Mouse (Mus musculus) ovary, postnatal 36 days (tissue): ENCODE measurements around the gene Tigar.
A peak's percentile ranks its signal among the peaks of the same experiment; 100 is the strongest.

Experiments
- DNase-seq: peaks from one replicate; pipeline ENCODE4 v3.0.0; 2022; ENCODE audit warnings: low spot score, mixed read lengths

Tigar gene

DNA sequence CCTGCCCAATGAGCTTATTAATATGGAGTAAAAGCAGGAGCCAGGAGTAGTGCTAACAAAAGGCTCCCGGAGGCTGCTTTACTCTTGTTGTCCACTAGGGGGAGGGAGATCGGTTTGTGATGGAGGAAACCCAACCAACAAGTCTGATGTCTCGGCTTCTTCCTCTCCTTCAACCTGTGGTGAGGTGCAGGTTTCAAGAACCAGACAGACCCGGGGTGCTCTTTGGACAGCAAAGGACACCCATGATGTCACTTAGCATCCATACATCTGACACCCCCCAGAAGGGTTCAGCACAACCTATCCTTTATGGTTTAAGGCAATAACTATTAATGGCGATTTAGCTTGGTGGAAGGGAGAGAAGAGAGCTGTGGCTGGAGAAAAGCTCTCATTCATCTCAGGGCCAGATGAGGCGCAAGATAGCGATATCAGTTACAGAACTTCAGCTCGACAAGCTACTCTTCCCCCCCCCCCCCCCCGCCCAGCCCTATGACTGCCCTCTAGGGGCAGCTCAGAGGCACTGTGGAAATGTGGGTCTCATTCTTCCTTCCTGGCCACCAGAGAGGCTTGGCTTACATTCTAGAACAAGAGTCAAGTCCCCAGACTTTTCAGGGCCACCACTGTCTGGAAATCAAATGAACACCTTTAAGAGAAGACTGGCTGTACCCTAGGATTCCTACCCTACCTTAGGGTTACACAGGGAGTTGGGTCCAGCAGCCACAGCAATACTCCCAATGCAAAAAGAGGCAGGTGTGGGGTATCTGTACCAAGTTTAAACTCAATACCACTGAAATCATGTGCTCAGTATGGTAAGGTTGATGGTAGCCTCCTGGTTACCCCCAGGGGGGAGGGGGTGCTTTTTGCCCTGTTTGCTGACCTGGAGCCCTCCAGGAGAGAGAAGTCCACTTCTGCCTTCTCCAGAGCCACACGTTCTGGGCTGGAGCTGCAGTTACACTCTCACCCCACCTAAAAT, 33.1 kb upstream of the Tigar start:
- DNase-seq: no peak

DNA sequence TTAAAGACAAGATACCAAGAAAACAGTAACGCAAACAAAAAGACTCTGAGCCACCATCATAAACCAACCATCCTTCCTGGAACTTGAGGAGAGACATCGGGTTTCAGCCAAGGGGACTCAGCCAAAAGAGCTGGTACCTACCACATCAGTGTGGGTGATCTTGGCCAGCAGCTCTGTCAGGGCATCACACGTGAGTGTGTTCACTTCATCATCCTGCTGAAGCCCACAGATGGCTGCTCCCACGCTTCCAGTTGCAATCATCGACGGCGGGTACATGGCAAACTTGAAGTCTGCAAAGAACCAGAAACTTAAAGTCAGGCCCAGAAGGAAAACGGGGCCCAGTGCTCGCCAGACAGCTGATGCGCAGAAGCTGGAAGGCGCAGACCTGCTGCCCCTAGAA, 29.6 kb upstream of the Tigar start:
- no peak for DNase-seq

DNA sequence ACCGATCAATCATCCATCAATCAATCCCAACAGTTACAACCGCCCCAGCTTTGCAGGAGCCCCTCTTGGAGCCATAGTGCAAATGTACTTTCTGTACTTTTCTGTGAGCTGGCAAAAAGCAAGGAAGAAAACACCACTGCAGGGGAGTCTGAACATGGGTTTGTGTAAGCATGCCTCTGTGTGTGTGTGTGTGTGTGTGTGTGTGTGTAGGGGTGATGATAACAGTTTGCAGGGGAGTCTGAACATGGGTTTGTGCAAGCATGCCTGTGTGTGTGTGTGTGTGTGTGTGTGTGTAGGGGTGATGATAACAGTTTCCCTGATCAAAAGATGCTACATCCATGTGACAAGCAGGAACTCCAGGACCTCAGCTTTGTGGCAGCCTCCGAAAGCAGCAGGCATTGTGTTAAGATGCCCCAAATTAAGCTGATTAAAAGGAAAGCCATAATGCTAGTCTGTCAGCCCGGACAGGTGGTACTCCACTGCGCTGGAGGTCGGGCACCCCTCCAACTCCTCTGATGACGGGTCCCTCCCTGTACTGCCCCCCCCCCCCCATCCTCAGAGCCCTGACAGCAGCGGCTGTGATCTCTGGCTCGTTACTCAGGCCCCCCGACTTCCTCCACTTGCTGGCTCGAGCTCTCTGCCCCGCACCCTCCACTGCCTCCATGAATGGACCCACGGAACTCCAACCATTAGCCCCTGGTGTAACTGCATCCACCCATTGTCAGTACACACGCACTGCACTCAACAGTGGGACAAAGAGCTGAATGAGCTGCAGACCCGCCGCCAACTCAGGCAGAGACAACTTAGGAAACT, 24.3 kb upstream of the Tigar start:
- no peak for DNase-seq

DNA sequence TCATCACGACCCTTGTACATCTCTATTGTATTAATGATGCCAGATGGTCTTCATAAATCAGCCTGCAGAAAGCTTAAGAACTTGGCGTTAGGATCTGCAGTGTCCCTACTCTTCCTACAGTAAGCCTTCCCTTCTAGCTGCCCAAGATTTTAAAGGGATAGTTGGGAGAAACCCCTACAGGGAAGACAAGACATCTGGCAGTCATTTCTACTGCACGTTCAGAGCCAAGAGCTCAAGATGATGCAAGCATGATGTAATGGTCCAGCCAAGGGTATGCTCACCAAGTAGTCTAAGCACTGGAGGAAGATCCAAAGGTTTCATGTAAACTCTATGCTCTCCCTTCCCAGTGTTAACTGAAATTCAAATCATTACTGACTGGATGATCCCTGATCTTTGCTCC, 23.4 kb upstream of the Tigar start:
- DNase-seq: no peak

DNA sequence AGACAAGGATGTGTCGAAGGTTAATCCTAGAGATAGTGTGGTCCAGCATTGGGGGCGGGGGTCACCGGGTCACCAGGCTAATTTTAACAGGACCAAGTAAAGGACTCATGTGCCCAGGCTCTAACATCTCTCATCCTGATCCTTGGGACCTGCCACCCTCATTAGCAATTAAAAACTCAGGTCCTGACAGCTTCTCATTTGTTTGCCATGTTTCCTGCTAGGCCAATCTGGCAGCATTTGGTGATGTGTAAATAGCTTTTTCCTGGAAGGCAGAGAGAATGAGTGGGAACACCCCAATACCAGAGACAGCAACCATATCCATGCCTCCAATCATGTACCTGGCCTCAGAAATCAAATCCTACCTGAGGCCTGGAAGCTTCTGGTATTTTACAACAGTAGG, 22.6 kb upstream of the Tigar start:
- DNase-seq: no peak

DNA sequence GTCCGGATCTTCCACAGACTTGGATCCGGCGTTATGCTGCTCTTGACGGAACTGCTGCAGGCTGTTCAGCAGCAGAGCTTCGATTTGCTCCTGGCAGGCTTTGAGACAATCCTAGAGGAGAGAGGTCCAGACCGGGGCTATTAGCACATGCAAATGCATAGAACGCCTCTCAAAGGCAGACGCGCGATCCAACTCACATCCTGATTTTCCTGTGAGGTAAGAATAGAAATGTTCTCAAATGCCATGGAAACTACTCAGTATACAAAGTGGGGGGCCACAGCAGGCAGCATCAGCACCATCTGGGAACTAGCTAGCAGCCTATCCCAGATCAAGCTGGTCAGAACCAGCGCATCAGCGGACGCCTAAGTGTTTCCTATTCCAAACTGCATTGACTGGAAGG, 21.0 kb upstream of the Tigar start:
- no peak for DNase-seq

DNA sequence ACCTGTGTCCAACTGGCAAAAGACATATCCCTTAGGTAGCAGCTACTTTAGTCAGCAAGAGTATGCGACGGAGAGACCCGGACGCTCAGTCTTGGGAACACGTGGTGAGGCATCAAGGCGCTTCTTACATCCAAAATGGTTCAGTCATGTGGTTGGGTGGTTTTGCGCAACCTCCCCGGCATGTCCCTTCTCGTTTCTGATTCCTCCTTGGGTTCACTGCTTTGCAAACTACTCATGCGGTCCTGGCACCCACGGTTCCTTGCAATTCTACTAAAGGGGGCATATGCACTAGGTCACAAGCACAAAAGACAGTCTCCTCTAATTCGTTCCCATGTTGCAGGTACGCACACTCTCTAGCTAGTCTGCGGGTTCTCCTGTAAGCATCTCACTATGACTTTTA, 20.3 kb upstream of the Tigar start:
- no peak for DNase-seq

DNA sequence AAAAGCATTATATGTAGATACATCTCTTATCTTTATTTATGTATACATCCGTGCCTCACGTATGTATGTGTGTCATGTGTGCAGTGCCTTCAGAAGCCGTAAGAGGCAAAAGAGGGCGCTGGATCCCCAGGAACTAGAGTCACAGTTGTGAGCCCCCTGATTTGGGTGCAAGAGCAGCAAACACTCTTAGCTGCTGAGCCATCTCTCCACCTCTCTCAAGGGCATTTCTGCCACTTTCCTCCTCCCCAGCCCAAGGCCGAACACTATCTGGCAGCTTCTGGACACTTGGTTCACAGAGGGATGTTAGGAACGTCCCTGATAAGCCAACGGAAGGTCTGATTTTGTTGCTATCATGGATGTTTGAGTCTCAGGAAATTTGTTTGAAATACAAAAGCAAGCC, 14.1 kb upstream of the Tigar start:
- no peak for DNase-seq

DNA sequence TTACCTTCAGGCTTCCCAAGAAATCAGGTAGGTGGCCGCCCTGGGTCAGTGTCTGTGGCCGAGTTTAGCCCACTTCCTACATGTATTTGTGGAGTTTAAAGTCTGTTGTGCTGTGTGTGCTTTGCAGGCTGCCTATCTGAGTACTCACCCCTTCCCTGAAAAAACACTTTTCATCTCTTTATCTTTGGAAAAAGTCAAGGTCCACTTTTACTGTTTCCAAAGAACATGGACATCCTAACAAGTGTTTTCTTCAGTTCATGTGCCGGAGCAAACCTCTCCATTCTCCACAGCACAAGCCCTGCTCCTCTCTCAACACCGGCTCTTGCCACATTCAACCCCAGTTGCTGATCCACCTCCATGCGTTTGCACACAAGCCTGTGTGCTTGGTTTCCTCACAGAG, 13.6 kb upstream of the Tigar start:
- no peak for DNase-seq

DNA sequence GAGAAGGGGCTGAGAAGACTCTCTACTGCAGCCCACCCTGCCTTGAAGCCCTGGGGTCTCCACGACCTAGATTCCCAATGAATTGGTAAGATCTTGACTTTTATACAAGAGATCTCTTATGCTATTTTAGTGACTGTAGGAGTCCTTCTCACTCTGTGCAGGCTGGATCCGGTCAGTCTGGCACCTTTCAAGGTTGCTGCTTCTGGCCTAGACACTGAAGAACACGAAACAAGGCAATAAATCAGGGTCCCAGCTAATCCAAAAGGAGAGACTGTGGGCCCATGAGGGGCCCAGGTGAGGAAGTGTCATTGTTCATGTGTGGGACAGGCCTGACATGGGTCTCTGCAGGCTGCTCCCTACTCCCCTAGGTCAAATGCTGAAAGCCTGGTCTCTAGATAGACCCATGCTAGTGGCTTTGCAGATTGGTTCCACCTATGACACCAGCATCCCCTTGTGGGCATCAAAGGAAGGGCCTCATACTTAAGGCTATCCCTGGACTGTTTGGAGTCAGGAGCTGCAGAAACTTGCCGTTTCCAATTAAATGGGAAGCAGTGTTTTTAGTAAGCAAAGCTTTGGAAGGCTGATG, 13.0 kb upstream of the Tigar start:
- DNase-seq: peak; percentile 35

DNA sequence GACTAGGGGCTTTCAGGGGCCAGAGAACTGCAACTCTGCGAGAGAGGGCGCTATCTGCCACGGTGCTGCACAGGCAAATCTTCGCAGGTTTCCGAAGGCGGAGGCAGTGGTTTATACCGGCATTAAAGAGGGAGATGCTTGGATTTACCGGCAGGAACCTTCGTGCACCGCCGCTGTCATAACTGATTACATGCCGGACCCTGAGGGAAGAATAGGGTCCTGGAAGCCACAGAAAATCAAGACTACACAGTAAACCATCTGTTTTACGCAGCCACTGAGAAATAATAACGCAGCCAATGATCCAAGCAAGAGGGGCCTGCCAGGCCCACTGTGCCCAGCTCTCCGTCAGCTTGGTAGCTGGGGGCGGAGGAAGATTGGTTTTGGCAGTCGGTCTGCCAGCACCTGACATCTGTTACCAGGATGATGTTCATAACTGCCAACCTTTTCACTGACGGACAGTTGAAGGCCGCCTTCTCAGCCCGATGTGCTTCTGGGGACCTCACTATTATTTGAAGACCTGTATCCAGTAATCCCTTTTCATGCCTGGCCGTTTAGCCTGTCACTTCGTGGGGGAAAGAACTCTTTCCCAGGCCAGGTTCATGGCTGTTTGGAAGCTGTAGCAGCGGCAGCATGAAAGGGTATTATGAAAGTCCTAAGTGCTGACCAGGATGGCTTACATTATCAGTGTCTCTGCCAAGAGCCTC, 5.5 kb upstream of the Tigar start:
- DNase-seq: no peak

DNA sequence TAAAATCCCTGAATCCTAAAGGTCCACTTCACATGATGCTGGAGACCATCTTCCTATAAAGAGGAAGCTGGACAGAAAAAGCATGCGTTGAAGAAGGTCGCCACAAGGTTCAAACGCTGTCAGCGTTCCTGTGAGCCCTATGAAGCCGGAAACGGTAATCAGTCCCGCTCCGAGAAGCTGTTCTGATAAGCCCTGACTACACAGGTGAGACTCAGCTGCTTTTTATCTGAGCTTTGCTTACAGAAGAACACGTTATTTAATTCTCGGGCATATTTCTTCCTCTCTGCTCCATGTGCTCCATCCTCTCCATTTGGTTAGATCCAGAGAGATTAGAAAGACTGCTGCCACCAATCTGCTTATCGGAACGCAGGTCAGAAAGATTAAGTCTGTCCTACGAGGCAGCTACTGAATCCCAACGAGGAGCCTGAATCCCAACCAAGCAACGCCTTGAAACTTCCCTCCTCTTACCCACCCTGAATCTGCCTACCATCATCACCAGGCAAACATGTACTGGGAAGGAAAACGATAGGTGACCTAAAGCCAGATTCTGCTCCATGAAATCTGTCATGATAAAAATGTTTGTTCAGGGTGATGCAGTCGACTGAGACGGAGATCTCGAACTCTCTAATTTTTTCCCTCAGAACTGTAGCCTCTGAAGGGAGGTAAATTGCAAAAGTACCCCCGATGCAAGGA, 843 bp downstream of the Tigar start:
- DNase-seq: no peak

DNA sequence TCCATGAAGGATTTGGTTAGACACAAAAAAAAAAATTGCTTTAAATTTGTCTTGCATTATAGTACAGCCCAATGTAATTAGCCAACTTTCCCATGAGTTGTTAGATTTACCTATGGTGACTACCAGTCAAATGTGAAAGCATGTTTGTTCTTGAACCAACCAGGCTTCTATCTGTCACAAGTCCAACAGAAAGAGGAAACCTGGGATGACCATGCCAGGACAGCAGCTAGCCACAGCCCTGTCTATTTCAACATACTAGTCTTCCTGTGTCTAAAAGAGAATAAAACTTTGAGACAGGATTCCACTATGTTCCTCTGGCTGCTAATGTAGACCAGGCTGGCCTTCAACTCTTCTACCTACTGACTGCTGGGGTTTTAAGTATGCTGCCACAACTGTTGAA, 1.9 kb downstream of the Tigar start:
- DNase-seq: no peak

DNA sequence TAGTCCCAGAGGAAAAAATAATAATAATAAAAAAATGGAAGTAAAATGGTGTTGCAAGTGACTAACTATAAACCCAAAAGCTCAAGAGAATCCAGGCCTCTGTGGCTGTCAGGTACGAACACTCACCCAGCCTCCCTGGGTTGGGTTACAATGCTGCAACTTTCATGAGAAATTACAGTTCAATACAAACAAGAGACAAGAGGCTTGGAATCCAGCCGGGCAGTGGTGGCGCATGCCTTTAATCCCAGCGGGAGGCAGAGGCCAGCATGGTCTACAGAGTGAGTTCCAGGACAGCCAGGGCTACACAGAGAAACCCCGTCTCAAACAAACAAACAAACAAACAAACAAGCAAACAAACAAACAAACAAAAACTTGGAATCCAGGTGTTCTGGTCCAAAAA, 2.6 kb downstream of the Tigar start:
- no peak for DNase-seq

DNA sequence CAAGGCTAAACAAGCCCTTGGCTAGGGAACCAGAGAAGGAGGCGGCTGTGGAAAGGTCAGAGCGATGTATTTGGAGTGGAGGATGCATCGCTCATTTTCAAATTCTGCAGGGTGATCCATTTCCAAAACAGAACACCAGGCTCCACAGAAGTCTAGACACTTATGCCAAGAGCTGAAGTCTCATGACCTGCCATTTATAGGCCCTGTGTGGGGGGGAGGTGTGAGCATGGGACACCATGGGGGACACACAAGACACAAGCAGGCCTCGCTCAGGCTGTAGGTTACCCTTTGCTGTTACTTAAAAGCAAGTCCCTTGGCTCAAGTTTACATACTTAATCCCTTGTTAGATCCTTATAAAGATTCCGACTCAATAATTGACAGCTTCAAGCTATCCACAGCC, 3.2 kb downstream of the Tigar start:
- DNase-seq: no peak

DNA sequence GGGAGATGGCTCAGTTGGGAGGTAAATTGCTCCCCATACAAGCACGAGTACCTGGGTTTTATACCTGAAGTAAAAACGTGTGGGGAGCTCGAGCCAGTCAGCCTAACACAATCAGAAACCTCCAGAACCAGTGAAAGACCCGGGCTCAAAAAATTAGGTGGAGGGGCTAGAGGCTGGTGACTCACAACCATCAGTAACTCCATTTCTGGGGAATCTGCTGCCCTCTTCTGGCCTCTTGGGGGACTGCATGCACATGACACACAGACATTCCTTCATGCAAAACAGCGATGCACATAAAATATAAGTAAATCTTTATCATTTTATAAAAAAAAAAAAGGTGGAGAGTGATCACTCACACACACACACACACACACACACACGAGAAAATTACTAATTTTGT, 4.2 kb downstream of the Tigar start:
- no peak for DNase-seq

DNA sequence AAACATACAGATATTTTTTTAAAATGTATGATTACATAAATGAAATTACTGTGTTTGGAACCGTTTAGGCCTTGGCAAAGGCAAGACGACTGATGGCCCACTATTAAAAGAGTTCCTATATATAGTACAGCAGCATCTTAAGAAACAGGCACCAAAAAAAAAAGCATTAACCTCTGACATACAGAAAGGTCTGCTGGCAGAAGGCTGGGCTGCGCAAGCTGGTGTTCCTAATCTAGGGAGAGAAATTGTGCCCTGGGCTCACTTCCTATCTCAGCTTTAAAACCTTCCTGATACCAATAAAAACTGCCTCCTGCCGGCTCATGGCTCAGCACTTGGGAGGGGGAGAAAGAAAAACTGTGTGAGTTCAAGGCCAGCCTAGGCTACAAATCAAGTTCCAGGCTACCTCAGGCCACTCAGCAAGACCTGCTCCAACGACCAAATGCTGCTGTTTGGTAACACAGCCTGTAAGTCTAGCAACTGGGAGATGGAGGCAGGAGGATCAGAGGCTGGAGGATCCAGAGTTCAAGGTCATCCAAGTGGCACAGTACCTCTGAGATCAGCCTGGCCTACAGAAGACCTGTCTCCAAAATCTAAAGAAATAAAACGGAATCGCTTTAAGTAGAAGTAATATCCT, 4.8 kb downstream of the Tigar start:
- DNase-seq: no peak

DNA sequence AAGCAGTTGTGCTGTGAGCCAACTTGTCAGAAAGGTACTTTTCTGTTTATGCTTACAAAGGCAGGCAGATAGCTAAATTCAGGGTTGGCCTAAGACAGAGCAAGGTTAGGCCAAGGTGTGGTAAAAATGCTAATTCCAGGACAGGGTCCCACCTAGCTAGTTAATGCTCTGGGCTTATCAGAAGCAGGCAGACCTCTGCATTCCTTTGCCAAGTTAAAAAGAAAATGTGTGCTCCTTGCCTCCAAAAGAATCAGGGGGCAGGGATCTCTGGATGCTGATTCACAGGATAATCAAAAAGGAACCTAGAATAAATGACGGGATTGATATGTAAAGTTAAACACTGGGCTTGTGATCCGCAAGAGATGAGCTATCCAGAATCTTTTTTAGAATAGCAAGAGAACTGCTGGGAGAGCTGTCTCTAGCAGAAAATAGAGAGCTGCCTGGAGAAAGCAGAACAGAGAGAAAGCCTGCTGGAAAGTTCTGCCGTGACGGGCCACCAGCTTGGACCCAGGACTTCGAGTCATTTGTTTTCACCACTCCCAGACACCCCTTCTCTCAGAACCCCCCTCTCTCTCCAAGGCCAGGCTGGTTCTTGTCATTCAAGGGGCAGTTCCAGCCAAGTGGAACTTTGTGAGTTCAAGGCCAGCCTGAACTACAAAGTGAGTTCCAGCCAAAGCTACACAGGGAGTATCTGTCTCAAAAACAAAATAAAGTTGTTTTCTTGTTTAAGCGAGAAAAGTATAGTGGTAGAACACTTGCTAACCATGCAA, 5.7 kb downstream of the Tigar start:
- DNase-seq: no peak

DNA sequence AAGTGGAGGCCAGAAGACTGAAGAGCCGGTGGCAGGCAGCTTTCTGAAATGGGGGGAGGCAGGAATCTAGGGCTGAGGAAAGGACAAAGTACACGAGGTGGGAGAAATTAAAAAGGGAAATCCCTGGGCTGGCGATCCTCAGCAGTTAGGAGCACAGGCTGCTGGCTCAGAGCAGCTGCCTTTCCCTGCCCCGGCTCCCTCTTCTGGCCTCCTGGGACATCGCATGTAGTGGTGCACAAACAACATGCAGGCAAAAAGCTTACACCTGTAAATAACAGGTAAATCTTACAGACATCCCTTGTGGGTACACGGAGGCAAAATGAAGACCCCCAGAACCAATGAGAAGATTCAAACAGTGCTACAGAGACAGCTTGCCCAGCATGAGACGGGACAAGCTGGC, 14.8 kb downstream of the Tigar start:
- DNase-seq: no peak

DNA sequence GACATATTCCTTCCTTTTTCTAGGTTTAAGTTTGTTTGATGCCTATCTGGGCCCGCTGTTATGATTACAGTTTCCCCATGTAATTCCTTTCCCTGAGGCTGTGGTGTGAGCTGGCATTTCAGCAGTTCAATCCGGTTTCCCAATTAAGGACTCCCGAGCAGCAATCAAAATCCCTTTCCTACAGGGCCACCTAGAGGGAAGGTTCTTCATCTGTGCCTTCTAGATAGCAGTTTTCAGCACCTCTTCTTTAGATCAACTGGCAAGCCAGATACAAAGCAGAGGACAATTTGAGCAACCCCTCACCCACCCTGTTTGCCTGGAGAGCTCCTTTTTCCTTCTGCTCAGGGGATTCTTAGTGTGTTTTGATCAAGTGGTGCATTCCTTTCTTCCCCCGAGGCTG, 22.6 kb downstream of the Tigar start:
- no peak for DNase-seq
